Mouse (Mus musculus) liver, postnatal 0 days (tissue): ENCODE results near the gene Cep170. TPM values are rescaled to one million over a fixed set of nuclear protein-coding genes. Genes with fewer than 3 reads are reported as not detected.

Experiments
- ATAC-seq: fragments of 200-750 bp; cut with Nextera tagmentation; 2 replicates; pipeline ENCODE4 v1.8.0; 2017; ENCODE audit warnings: mild to moderate bottlenecking, moderate library complexity
- DNase-seq: peaks from one replicate; pipeline ENCODE4 v3.0.0-alpha.2; 2016
- H3K27ac ChIP-seq: fragments of 300-500 bp; sonication (generic); 2 replicates; pipeline ENCODE4 v1.5.1; 2014; ENCODE audit warnings: antibody characterized with exemption, moderate library complexity, mild to moderate bottlenecking, low read depth
- H3K27me3 ChIP-seq: fragments of 300-500 bp; sonication (generic); 2 replicates; pipeline ENCODE4 v1.6.1; 2014; ENCODE audit warnings: low read length, control low read depth, mixed read lengths; ENCODE audit not compliant: insufficient read depth
- H3K36me3 ChIP-seq: fragments of 300-500 bp; sonication (generic); replicated peaks from 2 replicates; pipeline ENCODE4 v1.6.1; 2014; ENCODE audit warnings: mild to moderate bottlenecking, control low read depth, low read length, moderate library complexity, mixed read lengths; ENCODE audit not compliant: insufficient read depth
- H3K4me1 ChIP-seq: fragments of 300-500 bp; sonication (generic); 2 replicates; pipeline ENCODE4 v1.6.1; 2014; ENCODE audit warnings: antibody characterized with exemption, mild to moderate bottlenecking, control low read depth; ENCODE audit not compliant: insufficient read depth
- H3K4me2 ChIP-seq: fragments of 300-500 bp; sonication (generic); 2 replicates; pipeline ENCODE4 v1.6.1; 2014; ENCODE audit warnings: low read depth, mild to moderate bottlenecking, low read length, moderate library complexity, mixed read lengths
- H3K4me3 ChIP-seq: fragments of 300-500 bp; sonication (generic); 2 replicates; pipeline ENCODE4 v1.5.1; 2014; ENCODE audit warnings: low read depth, low read length
- H3K9ac ChIP-seq: fragments of 300-500 bp; sonication (generic); replicated peaks from 2 replicates; pipeline ENCODE4 v1.6.1; 2014; ENCODE audit warnings: mild to moderate bottlenecking, moderate library complexity
- H3K9me3 ChIP-seq: fragments of 300-500 bp; sonication (generic); 2 replicates; pipeline ENCODE4 v1.6.1; 2016; ENCODE audit warnings: mild to moderate bottlenecking, control low read depth, low read length, mixed read lengths
- CTCF ChIP-seq: sonication (generic); IDR thresholded peaks from 2 replicates; pipeline ENCODE4 v1.5.1; 2016; ENCODE audit warnings: antibody characterized with exemption, low read depth
- EP300 ChIP-seq: IDR thresholded peaks from 2 replicates; pipeline ENCODE4 v1.6.1; 2016; ENCODE audit warnings: antibody characterized with exemption, low read depth, mild to moderate bottlenecking
- WGBS: fragments of 180-500 bp; shearing (Covaris S2); extraction: QIAGEN DNeasy Blood & Tissue Kit; methylation state at CpG from one replicate; pipeline ENCODE4 v1.1.7; 2014; ENCODE audit not compliant: insufficient replicate concordance; 5-methylcytosine and 5-hydroxymethylcytosine counted together
- polyA plus RNA-seq: library from polyadenylated mRNA; unstranded; fragments of >200 nt; fragmentation: Nextera tagmentation; extraction: Ambion mirVana; gene quantifications from 2 replicates; pipeline ENCODE4 v1.2.1, GENCODE M21; 2015

The Cep170 gene
- polyA plus RNA-seq, 1 experiment from 2014 or later, result 4.4 TPM

- TF ChIP-seq EP300 (no peak), CTCF (no peak)
These were observed 403 bp downstream of the Cep170 start for GRCm38 (mm10) chr1:176813292-176814035.

GRCm38 (mm10) chr1:176812491-176813291, 1.2 kb downstream of the Cep170 start:
- DNase-seq (no peak), ATAC-seq (no peak)
- WGBS, result 12% methylated on average over 11 of the region's 11 CpGs
- peak overlapping the region; percentile 94 for H3K27ac ChIP-seq
- H3K4me2 ChIP-seq, result peak overlapping the region; percentile 89
- H3K27me3 ChIP-seq, result no peaks in the 10 kb centered on the region
- peaks cover 17% of the 10 kb centered on the region for H3K4me1 ChIP-seq
- no peaks in the 10 kb centered on the region for H3K9me3 ChIP-seq
- no peak for TF ChIP-seq EP300
- no peak for TF ChIP-seq CTCF
- peak overlapping the region; percentile 97 for H3K4me3 ChIP-seq
- no peaks in the 10 kb centered on the region for H3K36me3 ChIP-seq
- peak overlapping the region; percentile 93 for H3K9ac ChIP-seq

More at GRCm38 (mm10) chr1:176813292-176814035, 403 bp downstream of the Cep170 start:
- Histone ChIP-seq H3K27ac (peak overlapping the region; percentile 94), H3K9ac (peak overlapping the region; percentile 93), H3K4me2 (peak overlapping the region; percentile 89), H3K9me3 (no peaks in the 10 kb centered on the region), H3K27me3 (no peaks in the 10 kb centered on the region), H3K4me1 (peaks cover 25% of the 10 kb centered on the region), H3K4me3 (peak overlapping the region; percentile 97), H3K36me3 (no peaks in the 10 kb centered on the region)
- WGBS, result under 1% methylated on average over 68 of the region's 75 CpGs
- DNase-seq, result peak; percentile 79
- ATAC-seq, result peak; percentile 56

- Histone ChIP-seq H3K27ac (peak overlapping the region; percentile 94; the same call in 1 of the 2 replicates), H3K9ac (no peak overlapping the region), H3K4me3 (0 out of 2 replicates have a peak overlapping the region, but pooled peaks have one; percentile 97), H3K27me3 (no peaks in the 10 kb centered on the region), H3K4me1 (peaks cover 17% of the 10 kb centered on the region), H3K4me2 (peak overlapping the region; percentile 89), H3K36me3 (no peaks in the 10 kb centered on the region), H3K9me3 (no peaks in the 10 kb centered on the region)
- 61% methylated on average over 3 of the region's 3 CpGs for WGBS
- TF ChIP-seq EP300 (no peak), CTCF (no peak)
- no peak for DNase-seq
- ATAC-seq, result no peak
These were observed 2.0 kb downstream of the Cep170 start for GRCm38 (mm10) chr1:176811892-176812291.

- no peaks in the 10 kb centered on the region for H3K36me3 ChIP-seq
- no peak overlapping the region for H3K9ac ChIP-seq
- H3K4me3 ChIP-seq, result no peak overlapping the region
- ATAC-seq, result no peak
- H3K27me3 ChIP-seq, result no peaks in the 10 kb centered on the region
- H3K9me3 ChIP-seq, result no peaks in the 10 kb centered on the region
- no peak for DNase-seq
- TF ChIP-seq EP300 (no peak), CTCF (no peak)
- no peak overlapping the region for H3K4me2 ChIP-seq
- H3K27ac ChIP-seq, result no peak overlapping the region
- H3K4me1 ChIP-seq, result peaks cover 17% of the 10 kb centered on the region
These were observed 3.7 kb downstream of the Cep170 start for GRCm38 (mm10) chr1:176810161-176810560.

DNA sequence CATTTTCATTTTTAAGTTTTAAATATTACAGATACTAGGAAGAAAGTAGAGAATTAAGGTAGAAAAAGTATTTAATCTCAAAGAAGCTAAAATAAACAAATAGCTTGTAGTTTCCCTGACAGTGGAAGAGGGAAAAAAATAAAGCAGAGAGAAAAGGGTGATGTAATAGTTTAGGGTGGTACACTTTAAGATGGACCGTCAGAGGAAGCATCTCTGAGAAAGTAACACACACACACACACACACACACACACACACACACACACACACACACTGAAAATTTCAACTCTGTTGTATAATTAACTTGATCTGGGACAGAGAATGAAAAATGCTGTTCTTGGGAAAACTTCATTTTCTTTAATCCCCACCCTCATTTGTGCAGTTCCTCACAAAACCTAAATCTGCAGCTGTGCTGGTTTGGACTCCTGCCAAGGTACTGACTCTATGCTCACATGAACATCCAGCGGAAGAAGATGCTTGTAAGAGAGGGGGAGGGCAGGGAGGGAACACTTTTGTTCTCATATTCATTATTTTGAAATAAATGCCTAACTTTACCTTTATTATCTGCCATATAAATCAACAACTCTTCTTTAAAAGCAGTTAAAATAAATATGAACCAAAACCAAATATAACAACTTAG, 13.0 kb downstream of the Cep170 start:
- no peaks in the 10 kb centered on the region for H3K27me3 ChIP-seq
- no peak overlapping the region for H3K4me3 ChIP-seq
- 23% methylated on average over 2 of the region's 2 CpGs for WGBS
- no peaks in the 10 kb centered on the region for H3K9me3 ChIP-seq
- 0 out of 2 replicates have a peak, but pooled peaks cover 7% of the 10 kb centered on the region for H3K4me1 ChIP-seq
- H3K36me3 ChIP-seq, result no peaks in the 10 kb centered on the region
- TF ChIP-seq EP300, result no peak
- no peak for TF ChIP-seq CTCF
- H3K27ac ChIP-seq, result no peak overlapping the region
- 0 out of 2 replicates have a peak, but pooled peaks have one; percentile 41 for ATAC-seq
- peak; percentile 43 for DNase-seq
- H3K9ac ChIP-seq, result no peak overlapping the region
- no peak overlapping the region for H3K4me2 ChIP-seq

DNA sequence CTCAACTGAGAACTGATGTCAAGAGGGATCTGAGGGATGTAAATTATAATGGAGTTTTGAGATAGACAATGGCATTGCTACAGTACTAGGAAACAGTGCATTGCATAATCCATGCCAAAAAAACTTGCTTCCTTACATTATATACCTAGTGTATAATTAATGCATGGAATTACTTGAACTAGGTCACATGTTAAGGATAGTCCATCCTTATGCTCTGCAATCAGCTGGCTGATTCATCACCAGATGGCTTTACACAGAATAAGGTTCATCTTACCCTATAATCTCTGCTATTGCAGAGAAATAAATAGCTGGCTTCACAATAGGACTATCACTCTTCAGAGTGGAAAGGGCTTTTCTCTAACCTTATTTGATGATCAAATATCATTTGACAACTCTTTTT, 15.2 kb downstream of the Cep170 start:
- Histone ChIP-seq H3K27ac (no peak overlapping the region), H3K36me3 (no peaks in the 10 kb centered on the region), H3K4me1 (0 out of 2 replicates have a peak, but pooled peaks cover 7% of the 10 kb centered on the region), H3K9ac (no peak overlapping the region), H3K9me3 (no peaks in the 10 kb centered on the region), H3K4me3 (no peak overlapping the region), H3K27me3 (no peaks in the 10 kb centered on the region), H3K4me2 (no peak overlapping the region)
- TF ChIP-seq EP300 (no peak), CTCF (no peak)
- DNase-seq (no peak), ATAC-seq (no peak)
